Mouse (Mus musculus) bone marrow macrophage, adult 2 months (primary cell): ENCODE data around the gene Rapgef5.

ENCODE experiments used
- CTCF ChIP-seq: IDR thresholded peaks from 2 replicates; pipeline ENCODE4 v1.5.1; 2012; ENCODE audit warnings: low read depth, mild to moderate bottlenecking, low read length, moderate library complexity
- POLR2A ChIP-seq: IDR thresholded peaks from 2 replicates; pipeline ENCODE4 v1.6.1; 2012; ENCODE audit warnings: mild to moderate bottlenecking, low read depth, low read length, borderline replicate concordance

GRCm38 (mm10) chr12:117589186-117589585, 72.9 kb downstream of the Rapgef5 start:
- TF ChIP-seq CTCF (no peak), POLR2A (no peak)
